Mouse (Mus musculus): ENCODE results near the gene Sco1. TPM values are rescaled to one million over a fixed set of nuclear protein-coding genes. Genes with fewer than 3 reads are reported as not detected.
A peak's percentile ranks its signal among the peaks of the same experiment; 100 is the strongest.
"Not testable (repeated sequence)": the region's sequence is repeated elsewhere in the genome, so short reads cannot be mapped to it uniquely, and the experiment has no call there.

Gene Sco1
- total RNA-seq, 1 experiment: 33.6 TPM

GRCm38 (mm10) chr11:67083712-67084340, 31.4 kb downstream of the Sco1 start:
- H3K36me3 ChIP-seq (ENCODE audit: control insufficient read depth, insufficient read depth, low read length, poor library complexity, severe bottlenecking): no peaks in the 10 kb centered on the region
- DNase-seq (ENCODE audit: low read depth, low spot score): no peak
- peak overlapping the region; percentile 34; the same call in 1 of the 2 replicates for H3K9ac ChIP-seq (ENCODE audit: insufficient read depth, low read depth, low read length, poor library complexity, severe bottlenecking)
- no peak overlapping the region for H3K27ac ChIP-seq (ENCODE audit: insufficient read depth, low read depth, low read length, poor library complexity, severe bottlenecking)
- H3K4me3 ChIP-seq (ENCODE audit: insufficient read depth in 1 of 2, low read depth in 1 of 2, low read length in 2 of 2, poor library complexity in 1 of 2, severe bottlenecking in 1 of 2): peak overlapping the region in 1 of 2 experiments; percentile 40; a peak in 2 of 4 replicates
- in situ Hi-C loops (cut with MboI; ENCODE audit: low sequenced_read_pairs in 2 of 2, unreplicated experiment in 2 of 2): loop anchor here in 1 of 2 experiments (5.0 to 10.0 kb wide), 2 partner anchors 57 to 179 kb away; partner anchors contain the start of gene Tmem220
- H3K9me3 ChIP-seq (ENCODE audit: control insufficient read depth, insufficient read depth, low read depth, low read length): no peaks in the 10 kb centered on the region
- H3K4me1 ChIP-seq (ENCODE audit: control insufficient read depth in 2 of 2, insufficient read depth in 2 of 2, low read length in 2 of 2, poor library complexity in 1 of 2): peaks cover 0 to 9% of the 10 kb centered on the region in 2 experiments; a peak in 1 of 4 replicates
- TF ChIP-seq ZC3H11A (IDR thresholded peaks at IDR 0.05; ENCODE audit: borderline replicate concordance, low read depth, low read length): no peak
- no peak for TF ChIP-seq ZNF384 (IDR thresholded peaks at IDR 0.05; ENCODE audit: low read depth, low read length)
- TF ChIP-seq MAFK (IDR thresholded peaks at IDR 0.05; ENCODE audit: insufficient read depth, low read depth, low read length): no peak
- no peak for TF ChIP-seq HCFC1 (IDR thresholded peaks at IDR 0.05; ENCODE audit: borderline replicate concordance, insufficient read depth, low read length)
- no peak for TF ChIP-seq CHD2 (IDR thresholded peaks at IDR 0.05; ENCODE audit: low read depth, low read length)

GRCm38 (mm10) chr11:67085489-67085888, 33.0 kb downstream of the Sco1 start:
- no peak for TF ChIP-seq MAFK (IDR thresholded peaks at IDR 0.05; ENCODE audit: insufficient read depth, low read depth, low read length)
- peak; percentile 60; the same call in 1 of the 2 replicates for TF ChIP-seq ZC3H11A (IDR thresholded peaks at IDR 0.05; ENCODE audit: borderline replicate concordance, low read depth, low read length)
- Histone ChIP-seq H3K9ac (ENCODE audit: insufficient read depth, low read depth, low read length, poor library complexity, severe bottlenecking) (no peak overlapping the region), H3K36me3 (ENCODE audit: control insufficient read depth, insufficient read depth, low read length, poor library complexity, severe bottlenecking) (no peaks in the 10 kb centered on the region), H3K4me1 (ENCODE audit: control insufficient read depth in 2 of 2, insufficient read depth in 2 of 2, low read length in 2 of 2, poor library complexity in 1 of 2) (peaks cover 0 to 7% of the 10 kb centered on the region in 2 experiments; a peak in 1 of 4 replicates), H3K9me3 (ENCODE audit: control insufficient read depth, insufficient read depth, low read depth, low read length) (no peaks in the 10 kb centered on the region), H3K4me3 (ENCODE audit: insufficient read depth in 1 of 2, low read depth in 1 of 2, low read length in 2 of 2, poor library complexity in 1 of 2, severe bottlenecking in 1 of 2) (no peak overlapping the region), H3K27ac (ENCODE audit: insufficient read depth, low read depth, low read length, poor library complexity, severe bottlenecking) (no peak overlapping the region)
- in situ Hi-C loops (cut with MboI; ENCODE audit: low sequenced_read_pairs in 2 of 2, unreplicated experiment in 2 of 2): loop anchor here in 1 of 2 experiments (10.0 kb wide), 1 partner anchor 181 kb away; no protein-coding TSS in a partner anchor
- peak; percentile 84 for DNase-seq (ENCODE audit: low read depth, low spot score)

GRCm38 (mm10) chr11:67086467-67087164, 34.1 kb downstream of the Sco1 start:
- no peaks in the 10 kb centered on the region for H3K36me3 ChIP-seq (ENCODE audit: control insufficient read depth, insufficient read depth, low read length, poor library complexity, severe bottlenecking)
- no peaks in the 10 kb centered on the region for H3K9me3 ChIP-seq (ENCODE audit: control insufficient read depth, insufficient read depth, low read depth, low read length)
- peaks cover 0 to 7% of the 10 kb centered on the region in 2 experiments; a peak in 1 of 4 replicates for H3K4me1 ChIP-seq (ENCODE audit: control insufficient read depth in 2 of 2, insufficient read depth in 2 of 2, low read length in 2 of 2, poor library complexity in 1 of 2)
- DNase-seq (ENCODE audit: low read depth, low spot score): no peak
- H3K27ac ChIP-seq (ENCODE audit: insufficient read depth, low read depth, low read length, poor library complexity, severe bottlenecking): no peak overlapping the region
- TF ChIP-seq ZNF384 (IDR thresholded peaks at IDR 0.05; ENCODE audit: low read depth, low read length) (no peak), MAFK (IDR thresholded peaks at IDR 0.05; ENCODE audit: insufficient read depth, low read depth, low read length) (no peak), ZC3H11A (IDR thresholded peaks at IDR 0.05; ENCODE audit: borderline replicate concordance, low read depth, low read length) (no peak), HCFC1 (IDR thresholded peaks at IDR 0.05; ENCODE audit: borderline replicate concordance, insufficient read depth, low read length) (no peak), CHD2 (IDR thresholded peaks at IDR 0.05; ENCODE audit: low read depth, low read length) (no peak)
- in situ Hi-C loops (cut with MboI; ENCODE audit: low sequenced_read_pairs in 2 of 2, unreplicated experiment in 2 of 2): loop anchor here in 1 of 2 experiments (10.0 kb wide), 1 partner anchor 182 kb away; no protein-coding TSS in a partner anchor
- no peak overlapping the region for H3K9ac ChIP-seq (ENCODE audit: insufficient read depth, low read depth, low read length, poor library complexity, severe bottlenecking)
- H3K4me3 ChIP-seq (ENCODE audit: insufficient read depth in 1 of 2, low read depth in 1 of 2, low read length in 2 of 2, poor library complexity in 1 of 2, severe bottlenecking in 1 of 2): no peak overlapping the region

GRCm38 (mm10) chr11:67087225-67087624, 34.8 kb downstream of the Sco1 start:
- in situ Hi-C loops (cut with MboI; ENCODE audit: low sequenced_read_pairs in 2 of 2, unreplicated experiment in 2 of 2): loop anchor here in 1 of 2 experiments (10.0 kb wide), 1 partner anchor 182 kb away; no protein-coding TSS in a partner anchor
- Histone ChIP-seq H3K9ac (ENCODE audit: insufficient read depth, low read depth, low read length, poor library complexity, severe bottlenecking) (no peak overlapping the region), H3K4me3 (ENCODE audit: insufficient read depth in 1 of 2, low read depth in 1 of 2, low read length in 2 of 2, poor library complexity in 1 of 2, severe bottlenecking in 1 of 2) (no peak overlapping the region), H3K27ac (ENCODE audit: insufficient read depth, low read depth, low read length, poor library complexity, severe bottlenecking) (no peak overlapping the region), H3K9me3 (ENCODE audit: control insufficient read depth, insufficient read depth, low read depth, low read length) (no peaks in the 10 kb centered on the region), H3K36me3 (ENCODE audit: control insufficient read depth, insufficient read depth, low read length, poor library complexity, severe bottlenecking) (no peaks in the 10 kb centered on the region), H3K4me1 (ENCODE audit: control insufficient read depth in 2 of 2, insufficient read depth in 2 of 2, low read length in 2 of 2, poor library complexity in 1 of 2) (peaks cover 0 to 5% of the 10 kb centered on the region in 2 experiments; a peak in 1 of 4 replicates)
- DNase-seq (ENCODE audit: low read depth, low spot score): no peak
- TF ChIP-seq MAFK (IDR thresholded peaks at IDR 0.05; ENCODE audit: insufficient read depth, low read depth, low read length): no peak
- TF ChIP-seq ZNF384 (IDR thresholded peaks at IDR 0.05; ENCODE audit: low read depth, low read length): no peak
- no peak for TF ChIP-seq HCFC1 (IDR thresholded peaks at IDR 0.05; ENCODE audit: borderline replicate concordance, insufficient read depth, low read length)
- TF ChIP-seq ZC3H11A (IDR thresholded peaks at IDR 0.05; ENCODE audit: borderline replicate concordance, low read depth, low read length): no peak
- no peak for TF ChIP-seq CHD2 (IDR thresholded peaks at IDR 0.05; ENCODE audit: low read depth, low read length)

GRCm38 (mm10) chr11:67092354-67092753, 39.9 kb downstream of the Sco1 start:
- H3K4me3 ChIP-seq (ENCODE audit: insufficient read depth in 1 of 2, low read depth in 1 of 2, low read length in 2 of 2, poor library complexity in 1 of 2, severe bottlenecking in 1 of 2); H3K4me1 ChIP-seq (ENCODE audit: control insufficient read depth in 2 of 2, insufficient read depth in 2 of 2, low read length in 2 of 2, poor library complexity in 1 of 2); H3K27ac ChIP-seq (ENCODE audit: insufficient read depth, low read depth, low read length, poor library complexity, severe bottlenecking); in situ Hi-C loops (cut with MboI; ENCODE audit: low sequenced_read_pairs in 2 of 2, unreplicated experiment in 2 of 2); H3K9ac ChIP-seq (ENCODE audit: insufficient read depth, low read depth, low read length, poor library complexity, severe bottlenecking); H3K9me3 ChIP-seq (ENCODE audit: control insufficient read depth, insufficient read depth, low read depth, low read length); H3K36me3 ChIP-seq (ENCODE audit: control insufficient read depth, insufficient read depth, low read length, poor library complexity, severe bottlenecking); DNase-seq (ENCODE audit: low read depth, low spot score): not testable (repeated sequence)

Measured in ES-E14 (cell line).